Mouse (Mus musculus): ENCODE data around the gene Cdca5. TPM values are rescaled to one million over a fixed set of nuclear protein-coding genes. Genes with fewer than 3 reads are reported as not detected.

Cdca5 gene
- polyA plus RNA-seq, 1 experiment from 2014 or later = 42.1 TPM

DNA sequence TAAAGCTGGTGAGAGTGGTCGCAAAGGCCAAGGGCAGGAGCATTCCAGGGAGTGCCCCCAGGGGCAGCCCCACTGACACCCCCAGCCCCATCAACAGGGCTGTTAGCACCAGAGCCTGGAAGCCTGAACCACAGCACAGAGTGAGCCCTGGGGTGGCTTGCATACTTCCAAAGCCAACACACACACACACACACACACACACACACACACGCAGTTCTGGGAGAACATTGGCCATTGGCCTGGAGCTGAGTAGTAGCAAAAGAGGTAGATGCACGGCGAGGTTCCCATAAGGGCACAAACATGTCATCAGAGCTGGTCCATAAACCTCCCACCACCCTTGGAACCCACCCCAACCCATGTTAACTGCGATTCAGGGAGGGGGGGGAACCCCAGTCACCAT lies 18.2 kb upstream of the Cdca5 start:
- Histone ChIP-seq H3K9ac (replicated peaks) (peak overlapping the region; percentile 75), H3K4me1 (peaks cover 37% of the 10 kb centered on the region), H3K4me3 (peak overlapping the region; percentile 56), H3K36me3 (peaks cover 29% of the 10 kb centered on the region), H3K4me2 (replicated peaks) (peak overlapping the region; percentile 93), H3K27ac (replicated peaks) (peak overlapping the region; percentile 88), H3K9me3 (no peaks in the 10 kb centered on the region), H3K27me3 (no peaks in the 10 kb centered on the region)
- 0 out of 2 replicates have a peak, but pooled peaks have one; percentile 2 for ATAC-seq (ENCODE audit: low FRiP score, low read depth)
- WGBS = 47% methylated on average over 5 of the region's 5 CpGs

DNA sequence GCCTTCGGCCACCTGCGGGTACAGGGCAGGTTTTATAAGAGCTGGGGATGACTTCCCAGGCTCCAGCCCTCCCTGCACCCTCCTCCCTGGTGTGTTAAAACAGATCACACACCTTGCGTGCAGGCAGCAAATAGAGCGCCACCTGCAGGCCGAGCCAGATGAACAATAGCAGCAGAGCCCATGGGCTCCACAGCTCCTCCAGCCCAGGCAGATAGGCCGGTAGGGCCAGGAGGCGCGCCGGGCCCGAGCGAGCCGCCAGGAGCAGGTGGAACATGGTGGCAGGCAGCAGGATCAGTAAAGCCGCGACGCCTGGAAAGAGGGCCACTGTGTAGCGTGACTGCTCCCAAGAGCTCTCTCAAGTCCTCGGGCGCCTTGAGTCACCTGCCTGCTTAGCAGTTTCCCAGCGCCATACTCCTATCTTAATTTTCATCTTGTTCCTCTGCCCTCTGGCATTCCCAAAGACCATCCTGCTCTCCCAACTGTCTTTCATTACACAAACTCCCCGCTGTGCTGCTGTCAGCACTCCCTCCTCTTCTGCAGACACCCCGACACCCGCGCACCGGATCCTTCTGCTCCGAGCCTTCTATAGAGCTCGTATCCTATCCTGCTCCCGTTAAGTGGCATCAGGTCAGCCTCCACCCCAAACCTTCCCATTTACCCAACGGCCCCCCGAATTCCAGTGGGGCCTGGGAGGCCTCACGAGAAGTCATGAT lies 17.6 kb upstream of the Cdca5 start:
- Histone ChIP-seq H3K4me1 (peaks cover 31% of the 10 kb centered on the region), H3K27me3 (no peaks in the 10 kb centered on the region), H3K4me3 (peak overlapping the region; percentile 56), H3K36me3 (peaks cover 30% of the 10 kb centered on the region), H3K9ac (replicated peaks) (peak overlapping the region; percentile 75), H3K4me2 (replicated peaks) (peak overlapping the region; percentile 93), H3K9me3 (no peaks in the 10 kb centered on the region), H3K27ac (replicated peaks) (peak overlapping the region; percentile 88)
- peak; percentile 71 for ATAC-seq (ENCODE audit: low FRiP score, low read depth)
- WGBS = under 1% methylated on average over 30 of the region's 30 CpGs

DNA sequence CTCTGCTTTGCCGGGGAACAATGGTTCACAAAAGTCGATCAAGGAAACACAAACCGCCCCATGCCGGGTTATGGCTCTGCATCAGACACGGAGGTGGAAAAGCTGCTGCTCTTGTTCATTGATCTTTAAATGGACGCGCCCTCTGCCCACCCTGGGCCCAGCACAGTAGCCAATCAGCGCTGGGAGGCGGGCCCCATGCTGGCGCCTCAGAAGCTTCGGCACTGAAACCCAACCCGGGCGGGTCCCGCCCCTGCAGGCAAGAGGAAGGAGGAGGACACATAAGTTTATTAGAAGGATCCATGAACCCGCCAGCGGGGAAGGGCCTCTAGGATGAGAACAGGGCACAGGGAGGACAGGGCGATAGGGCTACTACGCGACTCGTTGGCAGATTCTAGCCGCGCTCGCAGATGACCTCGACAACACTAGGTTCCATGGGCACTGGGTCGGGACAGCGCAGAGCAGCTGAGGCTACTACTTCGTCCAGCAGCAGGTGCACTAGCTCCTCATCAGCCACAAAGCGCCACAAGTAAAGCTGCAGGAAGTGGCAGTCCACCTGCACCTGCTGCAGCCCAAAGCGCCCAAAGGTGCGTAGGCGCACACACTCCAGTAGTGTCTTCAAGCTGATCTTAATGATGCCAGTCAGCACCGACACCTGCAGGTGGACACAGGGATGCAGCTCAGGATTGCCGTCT lies 16.9 kb upstream of the Cdca5 start, which contains the start of gene Tm7sf2:
TSS of gene Tm7sf2 (minus strand) at position 650 of the 692 bp plus-strand sequence.
- 9% methylated on average over 33 of the region's 33 CpGs for WGBS
- peak; percentile 92 for ATAC-seq (ENCODE audit: low FRiP score, low read depth)
- H3K4me1 ChIP-seq = peaks cover 24% of the 10 kb centered on the region

DNA sequence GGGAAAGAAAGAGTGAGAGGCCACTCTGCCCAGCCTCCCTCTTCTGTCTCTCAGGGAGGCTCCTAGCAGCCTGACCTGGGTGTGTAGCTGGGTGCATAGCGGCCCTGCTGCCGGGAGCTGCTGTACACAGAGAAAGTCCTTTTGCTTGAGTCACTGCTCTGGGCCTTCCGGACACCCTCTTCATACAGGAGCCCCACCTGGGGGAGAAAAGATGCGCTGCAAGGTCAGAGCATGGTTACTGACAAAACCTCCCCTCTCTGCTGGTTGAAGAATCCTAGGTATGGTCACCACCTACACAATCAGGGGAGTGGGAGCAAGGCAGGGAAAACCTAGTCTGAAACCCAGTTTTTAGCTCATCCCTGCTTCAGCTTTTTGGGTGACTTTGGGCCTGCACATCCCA lies 15.8 kb upstream of the Cdca5 start:
- Histone ChIP-seq H3K4me1 (peaks cover 20% of the 10 kb centered on the region), H3K9me3 (no peaks in the 10 kb centered on the region), H3K27ac (replicated peaks) (no peak overlapping the region)

More for the DNA sequence above, 16.9 kb upstream of the Cdca5 start, which contains the start of gene Tm7sf2:
- Histone ChIP-seq H3K4me3 (peak within 1 kb of the TSS; percentile 56), H3K36me3 (peaks cover 30% of the 10 kb centered on the region), H3K27me3 (no peaks in the 10 kb centered on the region), H3K27ac (replicated peaks) (peak within 1 kb of the TSS; percentile 88), H3K9me3 (no peaks in the 10 kb centered on the region), H3K9ac (replicated peaks) (peak within 1 kb of the TSS; percentile 75), H3K4me2 (replicated peaks) (peak within 1 kb of the TSS; percentile 93)

DNA sequence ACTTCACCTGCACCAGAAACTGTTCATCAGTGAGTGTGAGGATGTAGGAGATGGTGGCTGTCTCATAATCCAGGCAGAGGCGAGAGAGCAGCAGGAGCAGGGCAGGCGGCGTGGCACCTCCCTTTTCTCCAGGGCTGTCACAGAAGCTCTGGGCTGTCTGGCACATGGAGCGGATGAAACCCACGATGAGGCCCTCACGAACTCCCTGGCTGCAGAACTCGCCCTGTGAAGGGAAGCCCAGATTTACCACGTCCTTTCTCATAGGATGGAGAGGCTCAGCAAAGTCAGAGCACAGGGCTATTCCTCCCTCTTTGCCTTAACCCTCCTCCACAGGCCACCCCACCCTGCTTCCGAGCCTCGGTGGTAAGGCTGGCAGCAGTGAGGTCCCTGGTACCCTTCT lies 14.9 kb upstream of the Cdca5 start:
- H3K9me3 ChIP-seq = no peaks in the 10 kb centered on the region
- H3K27me3 ChIP-seq = no peaks in the 10 kb centered on the region
- no peak overlapping the region for H3K4me2 ChIP-seq (replicated peaks)
- 90% methylated on average over 10 of the region's 10 CpGs for WGBS
- H3K4me3 ChIP-seq = no peak overlapping the region
- H3K9ac ChIP-seq (replicated peaks) = no peak overlapping the region
- peaks cover 20% of the 10 kb centered on the region for H3K4me1 ChIP-seq
- peaks cover 41% of the 10 kb centered on the region for H3K36me3 ChIP-seq
- no peak for ATAC-seq (ENCODE audit: low FRiP score, low read depth)
- no peak overlapping the region for H3K27ac ChIP-seq (replicated peaks)

More for the DNA sequence above, 15.8 kb upstream of the Cdca5 start:
- H3K4me2 ChIP-seq (replicated peaks) = no peak overlapping the region
- peaks cover 33% of the 10 kb centered on the region for H3K36me3 ChIP-seq
- H3K27me3 ChIP-seq = no peaks in the 10 kb centered on the region
- WGBS = 85% methylated on average over 4 of the region's 4 CpGs
- no peak overlapping the region for H3K9ac ChIP-seq (replicated peaks)
- ATAC-seq (ENCODE audit: low FRiP score, low read depth) = no peak
- no peak overlapping the region for H3K4me3 ChIP-seq

DNA sequence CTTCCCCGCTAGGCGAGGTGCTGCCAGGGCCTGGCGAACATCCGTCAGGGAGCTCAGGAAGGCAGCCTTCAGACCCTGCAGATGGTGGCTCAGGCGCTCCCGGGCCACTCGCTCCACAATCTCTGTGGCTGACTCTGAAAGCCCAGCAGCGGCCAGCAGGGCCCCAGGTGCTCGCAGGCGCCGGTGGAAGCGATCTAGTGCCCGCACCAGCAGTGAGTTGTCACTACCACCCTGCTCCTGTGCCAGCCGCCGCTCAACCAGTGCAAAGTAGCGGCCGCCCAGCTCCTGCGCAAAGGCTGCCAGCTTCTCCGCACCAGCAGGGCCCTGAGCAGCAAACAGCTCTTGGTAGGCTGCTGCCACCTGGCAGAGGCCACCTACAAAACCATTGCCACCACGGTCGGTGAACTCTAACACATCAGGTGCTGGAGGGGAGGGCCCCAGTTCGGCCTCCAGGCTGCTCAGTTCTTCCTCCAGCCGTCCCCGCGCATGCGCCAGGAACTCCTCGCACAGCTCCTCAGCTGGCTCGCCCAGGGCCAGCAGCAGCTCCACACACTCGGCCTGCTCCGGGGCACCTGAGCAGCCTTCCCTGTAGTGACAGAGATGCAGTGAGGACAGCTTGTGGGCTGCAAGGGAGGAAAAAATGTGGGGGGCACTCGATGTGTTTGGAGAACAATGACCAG lies 14.1 kb upstream of the Cdca5 start:
- WGBS = 92% methylated on average over 31 of the region's 31 CpGs
- ATAC-seq (ENCODE audit: low FRiP score, low read depth) = no peak
- Histone ChIP-seq H3K27ac (replicated peaks) (no peak overlapping the region), H3K4me3 (no peak overlapping the region), H3K27me3 (no peaks in the 10 kb centered on the region), H3K9ac (replicated peaks) (no peak overlapping the region), H3K4me1 (peaks cover 23% of the 10 kb centered on the region), H3K4me2 (replicated peaks) (no peak overlapping the region), H3K9me3 (no peaks in the 10 kb centered on the region), H3K36me3 (peaks cover 44% of the 10 kb centered on the region)

DNA sequence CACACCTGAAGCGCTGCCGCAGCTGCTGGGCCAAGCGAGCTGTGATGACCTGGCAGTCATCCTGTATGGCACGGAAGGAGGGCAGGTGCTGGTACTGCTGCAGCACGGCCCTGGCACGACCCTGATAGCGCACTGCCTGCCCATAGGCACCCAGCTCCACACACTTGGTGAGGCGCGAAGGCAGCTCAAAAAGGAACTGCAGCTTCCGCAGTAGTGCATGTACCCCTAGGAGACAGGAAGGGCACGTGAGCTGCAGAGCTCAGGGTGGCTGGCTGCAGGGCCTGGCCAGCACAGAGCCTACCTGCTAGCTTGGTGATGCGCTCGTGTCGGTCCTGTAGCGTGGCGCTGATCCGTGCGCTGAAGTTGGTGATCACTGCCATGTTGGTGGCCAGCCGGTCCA lies 13.5 kb upstream of the Cdca5 start:
- H3K36me3 ChIP-seq = peaks cover 44% of the 10 kb centered on the region
- H3K27ac ChIP-seq (replicated peaks) = no peak overlapping the region
- peaks cover 25% of the 10 kb centered on the region for H3K4me1 ChIP-seq
- H3K4me2 ChIP-seq (replicated peaks) = no peak overlapping the region
- 96% methylated on average over 19 of the region's 19 CpGs for WGBS
- H3K9ac ChIP-seq (replicated peaks) = no peak overlapping the region
- no peak for ATAC-seq (ENCODE audit: low FRiP score, low read depth)
- no peaks in the 10 kb centered on the region for H3K9me3 ChIP-seq
- no peak overlapping the region for H3K4me3 ChIP-seq
- H3K27me3 ChIP-seq = no peaks in the 10 kb centered on the region

DNA sequence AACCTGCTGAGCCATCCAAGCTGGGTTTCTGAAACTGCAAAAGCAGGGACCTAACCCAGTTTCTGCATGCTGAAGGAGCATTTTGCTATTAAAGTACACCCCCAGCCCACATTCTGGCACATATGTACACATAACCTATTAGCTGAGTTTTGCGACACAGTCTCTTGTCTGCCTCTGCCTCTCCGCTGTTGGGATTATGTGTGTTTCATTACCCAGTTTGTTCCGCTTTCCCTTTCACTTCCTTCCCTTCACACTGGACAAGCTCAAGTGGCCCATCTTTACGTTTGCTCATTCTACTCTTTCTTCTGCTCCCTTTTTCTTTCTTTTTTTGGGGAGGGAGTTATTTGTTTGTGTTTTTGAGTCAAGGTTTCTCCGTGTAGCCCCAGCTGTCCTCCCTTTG lies 10.9 kb upstream of the Cdca5 start:
- no peaks in the 10 kb centered on the region for H3K9me3 ChIP-seq
- H3K36me3 ChIP-seq = peaks cover 42% of the 10 kb centered on the region
- peaks cover 17% of the 10 kb centered on the region for H3K4me1 ChIP-seq
- WGBS = 92% methylated on average over 5 of the region's 5 CpGs
- H3K4me3 ChIP-seq = no peak overlapping the region
- no peak overlapping the region for H3K4me2 ChIP-seq (replicated peaks)
- no peak overlapping the region for H3K27ac ChIP-seq (replicated peaks)
- no peak for ATAC-seq (ENCODE audit: low FRiP score, low read depth)
- no peaks in the 10 kb centered on the region for H3K27me3 ChIP-seq
- no peak overlapping the region for H3K9ac ChIP-seq (replicated peaks)

DNA sequence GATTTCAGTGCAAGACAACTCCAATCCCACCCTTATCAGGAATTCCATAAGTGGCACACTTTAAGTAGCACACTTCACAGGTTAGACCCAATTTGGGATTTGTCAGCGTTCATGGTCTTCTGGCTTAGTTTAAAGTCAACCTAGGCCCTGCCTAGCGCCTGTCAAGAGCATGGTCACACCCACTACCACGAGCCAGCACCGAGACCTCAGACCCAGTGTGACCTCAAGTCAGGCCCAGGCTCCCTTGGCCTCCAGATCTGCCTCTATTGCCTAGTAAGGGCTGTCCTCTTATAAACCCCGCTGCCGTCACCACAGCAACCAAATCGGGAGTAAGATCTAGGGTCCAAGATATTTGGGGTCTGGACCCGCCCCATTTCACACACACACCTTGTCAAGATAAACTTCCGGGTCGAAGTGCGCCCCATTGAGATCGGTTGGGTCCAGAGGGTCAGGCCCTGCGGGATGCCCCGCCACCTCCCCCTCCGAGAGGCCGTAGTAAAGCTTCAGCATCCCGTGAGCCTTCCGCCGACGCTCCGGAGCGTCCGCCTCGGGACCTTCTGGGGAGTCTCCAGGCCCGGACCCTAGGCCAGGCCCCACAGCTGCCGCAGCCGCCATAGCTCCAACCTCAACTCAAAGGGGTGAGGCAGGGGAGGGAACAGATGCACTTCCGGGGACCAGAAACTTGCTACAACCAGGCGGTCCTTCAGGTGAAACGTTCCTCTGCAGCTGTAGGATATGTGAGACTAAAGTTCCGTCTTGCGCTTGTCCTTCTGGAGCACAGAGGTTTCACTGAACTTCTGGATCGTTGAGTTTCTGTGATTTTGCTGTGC lies 8.0 kb upstream of the Cdca5 start, which contains the start of gene Vps51:
TSS of gene Vps51 (minus strand) at position 668 of the 830 bp plus-strand sequence.
- peak within 1 kb of the TSS; percentile 91 for H3K4me2 ChIP-seq (replicated peaks)
- peak within 1 kb of the TSS; percentile 85 for H3K27ac ChIP-seq (replicated peaks)
- H3K36me3 ChIP-seq = peaks cover 36% of the 10 kb centered on the region
- no peaks in the 10 kb centered on the region for H3K27me3 ChIP-seq
- no peaks in the 10 kb centered on the region for H3K9me3 ChIP-seq
- WGBS = 1% methylated on average over 33 of the region's 33 CpGs
- peaks cover 17% of the 10 kb centered on the region for H3K4me1 ChIP-seq
- peak within 1 kb of the TSS; percentile 82 for H3K9ac ChIP-seq (replicated peaks)
- ATAC-seq (ENCODE audit: low FRiP score, low read depth) = peak; percentile 86
- peak within 1 kb of the TSS; percentile 80 for H3K4me3 ChIP-seq

DNA sequence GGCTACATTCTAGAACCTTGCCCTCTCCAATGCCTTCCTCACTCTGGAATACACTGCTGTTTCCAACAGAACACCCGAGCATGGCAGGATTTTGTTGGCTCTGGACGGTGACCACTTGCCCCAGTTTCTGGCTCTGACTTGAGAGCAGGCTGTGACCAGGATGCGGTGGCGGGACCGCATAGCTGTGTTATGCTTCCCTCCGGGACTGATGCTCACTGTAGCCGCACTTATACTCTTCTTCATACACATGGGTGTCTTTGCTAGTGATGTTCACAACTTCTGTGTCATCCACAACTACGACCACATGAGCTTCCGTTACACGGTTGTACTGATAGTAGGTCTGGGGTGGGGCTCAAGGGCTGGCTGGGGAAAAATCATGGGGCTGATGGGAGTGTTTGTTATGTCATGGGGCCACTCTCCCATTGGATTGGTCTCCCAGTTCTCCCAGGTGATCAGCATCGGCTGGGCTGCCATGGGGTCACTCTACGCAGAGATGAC lies 4.8 kb upstream of the Cdca5 start, which contains the start of gene Tmem262:
TSS of gene Tmem262 (plus strand) at position 51 of the 498 bp plus-strand sequence.
- H3K9me3 ChIP-seq = no peaks in the 10 kb centered on the region
- no peak for ATAC-seq (ENCODE audit: low FRiP score, low read depth)
- WGBS = 97% methylated on average over 12 of the region's 12 CpGs
- H3K4me1 ChIP-seq = peaks cover 28% of the 10 kb centered on the region
- H3K27me3 ChIP-seq = no peaks in the 10 kb centered on the region
- H3K9ac ChIP-seq (replicated peaks) = no peak within 1 kb of the TSS; the same call in 1 of the 2 replicates
- peaks cover 35% of the 10 kb centered on the region for H3K36me3 ChIP-seq
- no peak within 1 kb of the TSS for H3K4me3 ChIP-seq
- H3K27ac ChIP-seq (replicated peaks) = no peak within 1 kb of the TSS
- H3K4me2 ChIP-seq (replicated peaks) = no peak within 1 kb of the TSS

DNA sequence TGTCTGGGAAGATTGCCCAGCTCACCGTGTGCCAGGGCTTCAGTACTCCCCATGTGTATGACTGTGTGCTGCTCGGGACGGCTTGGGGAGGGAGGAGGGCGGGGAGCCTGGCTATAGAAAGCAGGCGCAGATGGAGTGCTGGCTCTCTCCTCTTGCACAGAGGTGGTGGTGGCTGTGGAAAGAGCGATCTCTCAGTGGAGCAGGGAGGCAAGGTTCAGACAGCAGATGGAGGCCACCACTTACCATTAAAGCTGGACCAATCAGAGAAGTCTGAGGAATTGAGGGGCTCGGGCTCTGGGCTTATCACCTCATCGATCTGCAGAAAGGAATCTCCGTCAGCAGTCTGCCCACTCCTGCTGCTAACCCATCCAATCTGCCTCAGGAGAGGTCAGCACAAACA lies 2.6 kb upstream of the Cdca5 start, which contains the start of gene Gm28374:
TSS of gene Gm28374 (minus strand) at position 101 of the 400 bp plus-strand sequence.
- Histone ChIP-seq H3K36me3 (peaks cover 43% of the 10 kb centered on the region), H3K4me2 (replicated peaks) (no peak within 1 kb of the TSS), H3K27ac (replicated peaks) (no peak within 1 kb of the TSS), H3K4me3 (no peak within 1 kb of the TSS), H3K27me3 (no peaks in the 10 kb centered on the region), H3K9ac (replicated peaks) (no peak within 1 kb of the TSS), H3K9me3 (no peaks in the 10 kb centered on the region), H3K4me1 (peaks cover 30% of the 10 kb centered on the region)
- WGBS = 89% methylated on average over 9 of the region's 9 CpGs
- no peak for ATAC-seq (ENCODE audit: low FRiP score, low read depth)

Measured in midbrain, embryonic 12.5 days (tissue).